Mouse (Mus musculus) forebrain, embryonic 12.5 days (tissue): ENCODE measurements around the gene Ier3. TPM values are rescaled to one million over a fixed set of nuclear protein-coding genes. Genes with fewer than 3 reads are reported as not detected.

ENCODE experiments used
- ATAC-seq: fragments of 200-750 bp; cut with Nextera tagmentation; 2 replicates; pipeline ENCODE4 v1.8.0; 2017; ENCODE audit warnings: moderate TSS enrichment; ENCODE audit not compliant: low FRiP score
- H3K27ac ChIP-seq: fragments of 300-500 bp; sonication (generic); 2 replicates; pipeline ENCODE4 v1.5.1; 2016; ENCODE audit warnings: mild to moderate bottlenecking
- H3K27me3 ChIP-seq: fragments of 300-500 bp; sonication (generic); 2 replicates; pipeline ENCODE4 v1.6.1; 2016; ENCODE audit warnings: mild to moderate bottlenecking
- H3K36me3 ChIP-seq: fragments of 300-500 bp; sonication (generic); replicated peaks from 2 replicates; pipeline ENCODE4 v1.6.1; 2016; ENCODE audit warnings: mild to moderate bottlenecking
- H3K4me1 ChIP-seq: fragments of 300-500 bp; sonication (generic); 2 replicates; pipeline ENCODE4 v1.6.1; 2016
- H3K4me2 ChIP-seq: fragments of 300-500 bp; sonication (generic); 2 replicates; pipeline ENCODE4 v1.6.1; 2016; ENCODE audit warnings: mild to moderate bottlenecking, moderate library complexity
- H3K4me3 ChIP-seq: fragments of 300-500 bp; sonication (generic); replicated peaks from 2 replicates; pipeline ENCODE4 v1.5.1; 2016; ENCODE audit warnings: mild to moderate bottlenecking
- H3K9ac ChIP-seq: fragments of 300-500 bp; sonication (generic); 2 replicates; pipeline ENCODE4 v1.6.1; 2016; ENCODE audit warnings: mild to moderate bottlenecking
- H3K9me3 ChIP-seq: fragments of 300-500 bp; sonication (generic); 2 replicates; pipeline ENCODE4 v1.6.1; 2016
- WGBS: fragments of 180-500 bp; shearing (Covaris S2); methylation state at CpG from one replicate; pipeline ENCODE4 v1.1.7; 2016; 5-methylcytosine and 5-hydroxymethylcytosine counted together
- polyA plus RNA-seq: library from polyadenylated mRNA; unstranded; fragments of >200 nt; fragmentation: Nextera tagmentation; extraction: Ambion mirVana; gene quantifications from 2 replicates; pipeline ENCODE4 v1.2.1, GENCODE M21; 2016

The Ier3 gene
- 4.9 and 5.3 TPM in 2 replicates for polyA plus RNA-seq

GRCm38 (mm10) chr17:35821439-35822430, at the start of gene Ier3:
Gene Ier3, plus strand, starts transcription at chr17:35821684.
- Histone ChIP-seq H3K36me3 (peaks cover 20% of the 10 kb centered on the region), H3K4me1 (peaks cover 39% of the 10 kb centered on the region), H3K27ac (peak within 1 kb of the TSS; percentile 89; the same call in 1 of the 2 replicates), H3K9ac (peak within 1 kb of the TSS; percentile 52), H3K9me3 (no peaks in the 10 kb centered on the region), H3K4me3 (peak within 1 kb of the TSS; percentile 70), H3K4me2 (peak within 1 kb of the TSS; percentile 81), H3K27me3 (peaks cover 15% of the 10 kb centered on the region)
- under 1% methylated on average over 62 of the region's 62 CpGs for WGBS
- peak; percentile 36 for ATAC-seq

- Histone ChIP-seq H3K9ac (no peak overlapping the region), H3K27me3 (no peaks in the 10 kb centered on the region), H3K4me1 (no peaks in the 10 kb centered on the region; the same call in 1 of the 2 replicates), H3K9me3 (no peaks in the 10 kb centered on the region), H3K4me3 (no peak overlapping the region), H3K4me2 (no peak overlapping the region), H3K27ac (0 out of 2 replicates have a peak overlapping the region, but pooled peaks have one; percentile 37), H3K36me3 (no peaks in the 10 kb centered on the region)
- 73% methylated on average over 13 of the region's 13 CpGs for WGBS
- no peak for ATAC-seq
Measured at GRCm38 (mm10) chr17:35776811-35777609, 44.5 kb upstream of the Ier3 start.

- Histone ChIP-seq H3K27me3 (no peaks in the 10 kb centered on the region), H3K4me1 (no peaks in the 10 kb centered on the region; the same call in 1 of the 2 replicates), H3K4me3 (no peak overlapping the region), H3K36me3 (no peaks in the 10 kb centered on the region), H3K4me2 (no peak overlapping the region), H3K9me3 (no peaks in the 10 kb centered on the region), H3K9ac (no peak overlapping the region), H3K27ac (no peak overlapping the region)
- no peak for ATAC-seq
- 81% methylated on average over 6 of the region's 6 CpGs for WGBS
Measured at GRCm38 (mm10) chr17:35778965-35779364, 42.5 kb upstream of the Ier3 start.

- Histone ChIP-seq H3K4me2 (no peak overlapping the region), H3K27ac (no peak overlapping the region), H3K9me3 (no peaks in the 10 kb centered on the region), H3K9ac (no peak overlapping the region), H3K27me3 (no peaks in the 10 kb centered on the region), H3K4me3 (no peak overlapping the region), H3K36me3 (no peaks in the 10 kb centered on the region), H3K4me1 (no peaks in the 10 kb centered on the region; the same call in 1 of the 2 replicates)
- 78% methylated on average over 10 of the region's 10 CpGs for WGBS
- ATAC-seq = no peak
Measured at GRCm38 (mm10) chr17:35779466-35780205, 41.8 kb upstream of the Ier3 start.

- Histone ChIP-seq H3K9me3 (no peaks in the 10 kb centered on the region), H3K27me3 (no peaks in the 10 kb centered on the region), H3K4me3 (no peak overlapping the region), H3K4me1 (no peaks in the 10 kb centered on the region; the same call in 1 of the 2 replicates), H3K36me3 (no peaks in the 10 kb centered on the region), H3K4me2 (no peak overlapping the region), H3K27ac (no peak overlapping the region), H3K9ac (no peak overlapping the region)
- 92% methylated on average over 7 of the region's 7 CpGs for WGBS
- no peak for ATAC-seq
Measured at GRCm38 (mm10) chr17:35780362-35780761, 41.1 kb upstream of the Ier3 start.

GRCm38 (mm10) chr17:35782398-35782797, 39.1 kb upstream of the Ier3 start:
- no peak for ATAC-seq
- H3K4me3 ChIP-seq = no peak overlapping the region
- no peak overlapping the region for H3K4me2 ChIP-seq
- H3K9ac ChIP-seq = no peak overlapping the region
- no peaks in the 10 kb centered on the region for H3K27me3 ChIP-seq
- no peaks in the 10 kb centered on the region for H3K36me3 ChIP-seq
- no peaks in the 10 kb centered on the region for H3K9me3 ChIP-seq
- H3K27ac ChIP-seq = no peak overlapping the region
- H3K4me1 ChIP-seq = no peaks in the 10 kb centered on the region
- WGBS = 79% methylated on average over 2 of the region's 2 CpGs

GRCm38 (mm10) chr17:35782924-35783323, 38.6 kb upstream of the Ier3 start:
- Histone ChIP-seq H3K36me3 (no peaks in the 10 kb centered on the region), H3K9me3 (no peaks in the 10 kb centered on the region), H3K4me1 (no peaks in the 10 kb centered on the region), H3K27me3 (no peaks in the 10 kb centered on the region), H3K9ac (no peak overlapping the region), H3K27ac (no peak overlapping the region), H3K4me3 (no peak overlapping the region), H3K4me2 (no peak overlapping the region)
- ATAC-seq = no peak
- 87% methylated on average over 5 of the region's 5 CpGs for WGBS

- H3K27me3 ChIP-seq = no peaks in the 10 kb centered on the region
- ATAC-seq = no peak
- no peaks in the 10 kb centered on the region for H3K9me3 ChIP-seq
- 80% methylated on average over 6 of the region's 6 CpGs for WGBS
- H3K9ac ChIP-seq = no peak overlapping the region
- H3K4me2 ChIP-seq = no peak overlapping the region
- H3K27ac ChIP-seq = no peak overlapping the region
- H3K4me3 ChIP-seq = no peak overlapping the region
- H3K36me3 ChIP-seq = no peaks in the 10 kb centered on the region
- no peaks in the 10 kb centered on the region for H3K4me1 ChIP-seq
Measured at GRCm38 (mm10) chr17:35783944-35784343, 37.5 kb upstream of the Ier3 start.

- ATAC-seq = no peak
- 86% methylated on average over 4 of the region's 4 CpGs for WGBS
Measured at GRCm38 (mm10) chr17:35785140-35785539, 36.3 kb upstream of the Ier3 start.

GRCm38 (mm10) chr17:35787493-35787892, 34.0 kb upstream of the Ier3 start:
- Histone ChIP-seq H3K9ac (no peak overlapping the region), H3K36me3 (no peaks in the 10 kb centered on the region), H3K4me1 (no peaks in the 10 kb centered on the region), H3K27me3 (no peaks in the 10 kb centered on the region), H3K9me3 (no peaks in the 10 kb centered on the region), H3K4me3 (no peak overlapping the region), H3K27ac (no peak overlapping the region), H3K4me2 (no peak overlapping the region)
- no peak for ATAC-seq

More at GRCm38 (mm10) chr17:35785140-35785539, 36.3 kb upstream of the Ier3 start:
- H3K9ac ChIP-seq = no peak overlapping the region
- no peak overlapping the region for H3K27ac ChIP-seq
- no peaks in the 10 kb centered on the region for H3K27me3 ChIP-seq
- no peak overlapping the region for H3K4me3 ChIP-seq
- H3K4me2 ChIP-seq = no peak overlapping the region
- no peaks in the 10 kb centered on the region for H3K4me1 ChIP-seq
- no peaks in the 10 kb centered on the region for H3K9me3 ChIP-seq
- no peaks in the 10 kb centered on the region for H3K36me3 ChIP-seq

- Histone ChIP-seq H3K4me1 (no peaks in the 10 kb centered on the region), H3K4me2 (no peak overlapping the region), H3K9ac (no peak overlapping the region), H3K27ac (no peak overlapping the region), H3K27me3 (no peaks in the 10 kb centered on the region), H3K4me3 (no peak overlapping the region), H3K36me3 (no peaks in the 10 kb centered on the region), H3K9me3 (no peaks in the 10 kb centered on the region)
- WGBS = 87% methylated on average over 3 of the region's 3 CpGs
- no peak for ATAC-seq
Measured at GRCm38 (mm10) chr17:35788025-35788424, 33.5 kb upstream of the Ier3 start.

- no peaks in the 10 kb centered on the region for H3K9me3 ChIP-seq
- no peak overlapping the region for H3K4me2 ChIP-seq
- WGBS = 90% methylated on average over 4 of the region's 4 CpGs
- ATAC-seq = no peak
- no peaks in the 10 kb centered on the region for H3K27me3 ChIP-seq
- H3K9ac ChIP-seq = no peak overlapping the region
- no peaks in the 10 kb centered on the region for H3K4me1 ChIP-seq
- no peak overlapping the region for H3K4me3 ChIP-seq
- no peaks in the 10 kb centered on the region for H3K36me3 ChIP-seq
- no peak overlapping the region for H3K27ac ChIP-seq
Measured at GRCm38 (mm10) chr17:35790933-35791332, 30.6 kb upstream of the Ier3 start.
